Mouse (Mus musculus) forebrain, embryonic 14.5 days (tissue): Measurements from ENCODE around the gene Acad12. TPM values are rescaled to one million over a fixed set of nuclear protein-coding genes. Genes with fewer than 3 reads are reported as not detected.
"Not testable (repeated sequence)": the region's sequence is repeated elsewhere in the genome, so short reads cannot be mapped to it uniquely, and the experiment has no call there.

ENCODE experiments used
- ATAC-seq: fragments of 200-750 bp; cut with Nextera tagmentation; 2 replicates; pipeline ENCODE4 v1.8.0; 2017; ENCODE audit warnings: mild to moderate bottlenecking, moderate library complexity
- DNase-seq: peaks from one replicate; pipeline ENCODE4 v3.0.0-alpha.2; 2015; ENCODE audit warnings: low spot score
- H3K27ac ChIP-seq: fragments of 300-500 bp; sonication (generic); 2 replicates; pipeline ENCODE4 v1.5.1; 2014; ENCODE audit warnings: low read depth, mild to moderate bottlenecking, control low read depth, low read length, moderate library complexity
- H3K27me3 ChIP-seq: fragments of 300-500 bp; sonication (generic); replicated peaks from 2 replicates; pipeline ENCODE4 v1.6.1; 2014; ENCODE audit warnings: low read length, control low read depth, mixed read lengths; ENCODE audit not compliant: control insufficient read depth, insufficient read depth
- H3K36me3 ChIP-seq: fragments of 300-500 bp; sonication (generic); 2 replicates; pipeline ENCODE4 v1.6.1; 2014; ENCODE audit warnings: low read length, control low read depth; ENCODE audit not compliant: control insufficient read depth, insufficient read depth
- H3K4me1 ChIP-seq: fragments of 300-500 bp; sonication (generic); 2 replicates; pipeline ENCODE4 v1.6.1; 2014; ENCODE audit warnings: antibody characterized with exemption, low read length, control low read depth; ENCODE audit not compliant: control insufficient read depth, insufficient read depth
- H3K4me2 ChIP-seq: fragments of 300-500 bp; sonication (generic); 2 replicates; pipeline ENCODE4 v1.6.1; 2014; ENCODE audit warnings: mild to moderate bottlenecking, control low read depth, low read length
- H3K4me3 ChIP-seq: fragments of 300-500 bp; sonication (generic); 2 replicates; pipeline ENCODE4 v1.5.1; 2014; ENCODE audit warnings: low read depth, low read length, control low read depth
- H3K9ac ChIP-seq: fragments of 300-500 bp; sonication (generic); 2 replicates; pipeline ENCODE4 v1.6.1; 2014; ENCODE audit warnings: mild to moderate bottlenecking, low read length, control low read depth, moderate library complexity
- H3K9me3 ChIP-seq: fragments of 300-500 bp; sonication (generic); replicated peaks from 2 replicates; pipeline ENCODE4 v1.6.1; 2016; ENCODE audit warnings: low read length, control low read depth, mixed read lengths; ENCODE audit not compliant: control insufficient read depth
- WGBS: fragments of 180-500 bp; shearing (Covaris S2); extraction: QIAGEN DNeasy Blood & Tissue Kit; methylation state at CpG from one replicate; pipeline ENCODE4 v1.1.7; 2014; 5-methylcytosine and 5-hydroxymethylcytosine counted together
- polyA plus RNA-seq: library from polyadenylated mRNA; unstranded; fragments of >200 nt; fragmentation: Nextera tagmentation; extraction: Ambion mirVana; gene quantifications from 2 replicates; pipeline ENCODE4 v1.2.1, GENCODE M21; 2014

Acad12 gene
- polyA plus RNA-seq, 1 experiment from 2014 or later: 1.2 TPM

DNA sequence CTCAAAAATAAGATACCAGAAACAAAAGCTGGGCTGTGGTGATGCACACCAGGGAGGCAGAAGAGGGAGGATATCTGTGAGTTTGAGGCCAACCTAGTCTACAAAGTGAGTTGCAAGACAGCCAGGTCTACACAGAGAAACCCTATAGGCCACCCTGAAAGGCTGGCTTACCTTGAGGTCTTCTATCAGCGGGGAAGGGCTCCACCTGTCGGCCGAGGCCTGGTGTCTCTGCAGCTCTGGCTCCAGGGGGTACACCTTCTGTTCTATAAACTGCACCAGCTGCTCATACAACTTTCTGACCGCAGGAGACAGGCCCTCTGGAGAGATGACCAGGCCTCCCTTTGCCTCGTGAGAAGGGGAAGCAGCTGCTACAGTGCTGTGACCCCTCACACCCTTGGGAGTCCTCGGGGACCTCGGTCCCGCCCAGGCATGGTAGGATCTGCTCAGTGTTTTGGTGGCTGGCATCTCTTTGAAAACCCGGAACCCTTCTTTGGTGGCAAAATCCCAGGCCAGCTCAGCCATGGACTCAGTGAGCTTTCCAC is 12.4 kb upstream of the Acad12 start:
- H3K36me3 ChIP-seq, H3K27me3 ChIP-seq, H3K4me3 ChIP-seq, DNase-seq, H3K4me1 ChIP-seq, H3K9ac ChIP-seq, H3K27ac ChIP-seq, H3K9me3 ChIP-seq, ATAC-seq, H3K4me2 ChIP-seq: not testable (repeated sequence)
- 76% methylated on average over 9 of the region's 9 CpGs for WGBS

DNA sequence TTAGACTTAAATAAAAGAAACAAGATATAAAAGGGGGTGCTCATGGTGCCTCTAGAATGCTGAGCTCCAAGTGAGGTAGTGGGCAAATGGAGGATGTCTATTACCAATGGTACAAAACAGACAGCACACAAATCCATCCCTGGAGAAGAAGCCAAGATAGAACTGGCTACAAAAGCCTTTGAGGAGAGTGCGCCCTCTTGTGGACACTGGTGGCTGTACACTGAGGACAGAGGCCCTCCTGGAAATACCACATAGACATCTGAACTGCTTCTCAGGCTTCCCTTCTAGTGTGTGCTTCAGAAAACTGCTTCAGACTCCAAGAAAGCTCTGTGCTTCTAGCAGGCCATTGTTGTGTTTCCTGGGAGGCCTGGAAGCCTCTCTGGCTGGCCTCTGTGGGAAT is 9.1 kb upstream of the Acad12 start:
- Histone ChIP-seq H3K4me2 (no peak overlapping the region), H3K36me3 (no peaks in the 10 kb centered on the region), H3K27me3 (no peaks in the 10 kb centered on the region), H3K4me3 (no peak overlapping the region), H3K9ac (no peak overlapping the region), H3K27ac (no peak overlapping the region), H3K9me3 (no peaks in the 10 kb centered on the region), H3K4me1 (no peaks in the 10 kb centered on the region)
- no peak for ATAC-seq
- WGBS: 6% methylated on average over 1 of the region's 1 CpGs
- DNase-seq: peak; percentile 66

DNA sequence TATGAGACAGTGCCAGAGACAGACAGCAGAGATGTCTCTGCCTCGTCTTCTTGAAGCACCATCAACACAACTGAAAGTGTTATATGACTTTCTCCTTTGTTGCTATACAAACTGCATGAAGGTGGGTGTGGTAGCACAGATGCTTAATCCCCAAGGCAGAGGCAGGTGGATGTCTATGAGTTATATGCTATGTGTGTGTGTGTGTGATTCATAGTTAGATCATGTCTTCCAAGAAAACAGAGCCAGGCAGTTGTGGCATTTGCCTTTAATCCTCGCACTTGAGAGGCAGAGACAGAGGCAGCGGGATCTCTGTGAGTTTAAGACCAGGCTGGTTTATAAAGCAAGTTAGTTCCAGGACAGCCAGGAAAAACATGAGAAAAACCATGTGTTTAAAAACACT is 4.5 kb upstream of the Acad12 start:
- Histone ChIP-seq H3K4me3 (no peak overlapping the region), H3K4me2 (no peak overlapping the region), H3K9me3 (no peaks in the 10 kb centered on the region), H3K27me3 (no peaks in the 10 kb centered on the region), H3K4me1 (peaks cover 6% of the 10 kb centered on the region; the same call in 1 of the 2 replicates), H3K36me3 (no peaks in the 10 kb centered on the region), H3K9ac (no peak overlapping the region), H3K27ac (no peak overlapping the region)
- no peak for ATAC-seq
- DNase-seq: no peak
- 85% methylated on average over 3 of the region's 3 CpGs for WGBS

DNA sequence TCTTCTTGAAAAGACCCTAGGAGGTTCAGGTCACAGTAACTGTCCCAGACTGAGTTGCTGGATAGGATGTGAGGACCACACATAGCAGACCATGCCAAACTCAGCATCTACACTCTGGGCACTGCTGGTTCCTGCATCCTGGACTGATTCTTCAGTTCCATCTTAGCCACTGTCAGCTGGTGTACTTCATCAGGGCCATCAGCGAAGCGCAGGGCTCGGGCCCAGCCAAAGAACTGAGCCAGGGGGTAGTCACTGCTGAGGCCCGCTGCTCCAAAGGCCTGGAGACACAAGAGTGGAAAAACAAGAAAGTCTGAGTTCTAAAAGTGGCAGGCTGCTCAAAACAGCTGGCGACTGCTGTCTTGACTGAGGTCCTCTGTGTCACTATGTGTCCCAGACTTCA is 2.4 kb upstream of the Acad12 start:
- Histone ChIP-seq H3K4me3 (no peak overlapping the region), H3K9me3 (no peaks in the 10 kb centered on the region), H3K4me1 (peaks cover 6% of the 10 kb centered on the region; the same call in 1 of the 2 replicates), H3K9ac (no peak overlapping the region), H3K27ac (no peak overlapping the region), H3K4me2 (no peak overlapping the region), H3K36me3 (no peaks in the 10 kb centered on the region), H3K27me3 (no peaks in the 10 kb centered on the region)
- ATAC-seq (no peak), DNase-seq (no peak)
- 95% methylated on average over 5 of the region's 5 CpGs for WGBS

DNA sequence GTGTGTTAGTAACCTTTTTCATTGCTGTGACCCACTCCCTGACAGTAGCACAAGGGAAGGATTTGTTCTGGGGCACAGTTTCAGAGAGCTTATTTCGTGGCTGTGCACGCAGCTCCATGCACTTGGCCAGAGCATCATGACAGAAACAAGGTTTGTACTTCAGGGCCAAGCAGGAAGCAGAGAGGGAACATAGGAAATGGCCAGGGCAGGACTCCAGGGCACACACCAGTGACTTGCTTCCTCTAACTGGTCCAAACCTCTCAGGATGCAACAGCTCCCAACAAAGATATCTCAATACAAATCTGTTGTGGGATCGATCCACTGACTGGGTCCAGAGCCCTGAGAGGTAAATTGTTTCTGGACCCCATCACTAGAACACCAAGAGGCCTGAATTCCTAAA is 3.8 kb downstream of the Acad12 start:
- not testable (repeated sequence) for H3K36me3 ChIP-seq, H3K27me3 ChIP-seq, DNase-seq, H3K27ac ChIP-seq, H3K4me2 ChIP-seq, H3K9ac ChIP-seq, H3K4me1 ChIP-seq, H3K9me3 ChIP-seq, ATAC-seq, H3K4me3 ChIP-seq
- WGBS: 79% methylated on average over 3 of the region's 3 CpGs

DNA sequence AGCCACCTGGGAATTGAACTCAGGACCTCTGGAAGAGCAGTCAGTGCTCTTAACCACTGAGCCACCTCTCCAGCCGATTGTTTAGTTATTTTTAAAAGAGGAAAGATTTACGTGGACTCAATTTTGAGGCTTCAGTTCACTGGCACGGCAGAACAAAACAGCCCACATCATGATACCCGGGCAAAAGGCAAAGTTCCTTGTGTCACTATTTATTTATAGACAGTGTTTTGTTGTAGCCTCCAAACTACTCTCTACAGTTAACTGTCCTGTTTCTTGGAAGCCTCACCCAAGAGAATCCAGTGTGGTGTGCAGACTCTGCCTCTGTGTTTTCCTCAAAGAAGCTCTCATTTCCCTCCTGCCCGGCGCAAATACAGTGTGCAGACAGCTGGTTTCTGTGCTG is 6.7 kb downstream of the Acad12 start:
- no peak overlapping the region for H3K27ac ChIP-seq
- no peaks in the 10 kb centered on the region for H3K9me3 ChIP-seq
- no peaks in the 10 kb centered on the region for H3K27me3 ChIP-seq
- H3K4me3 ChIP-seq: no peak overlapping the region
- H3K4me2 ChIP-seq: no peak overlapping the region
- DNase-seq (no peak), ATAC-seq (no peak)
- 87% methylated on average over 6 of the region's 6 CpGs for WGBS
- no peak overlapping the region for H3K9ac ChIP-seq
- no peaks in the 10 kb centered on the region for H3K36me3 ChIP-seq
- no peaks in the 10 kb centered on the region for H3K4me1 ChIP-seq

DNA sequence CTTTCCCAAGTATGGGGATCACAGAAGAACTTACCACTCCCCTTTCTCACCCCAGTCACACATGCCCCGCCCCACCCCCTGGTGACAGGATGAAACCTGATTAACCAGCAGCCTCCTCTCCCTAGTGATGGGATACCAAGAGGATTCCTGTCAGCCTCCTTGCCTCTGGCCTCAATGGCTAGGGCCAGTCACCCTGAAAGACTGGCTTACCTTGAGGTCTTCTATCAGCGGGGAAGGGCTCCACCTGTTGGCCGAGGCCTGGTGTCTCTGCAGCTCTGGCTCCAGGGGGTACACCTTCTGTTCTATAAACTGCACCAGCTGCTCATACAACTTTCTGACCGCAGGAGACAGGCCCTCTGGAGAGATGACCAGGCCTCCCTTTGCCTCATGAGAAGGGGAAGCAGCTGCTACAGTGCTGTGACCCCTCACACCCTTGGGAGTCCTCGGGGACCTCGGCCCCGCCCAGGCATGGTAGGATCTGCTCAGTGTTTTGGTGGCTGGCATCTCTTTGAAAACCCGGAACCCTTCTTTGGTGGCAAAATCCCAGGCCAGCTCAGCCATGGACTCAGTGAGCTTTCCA is 9.1 kb downstream of the Acad12 start:
- WGBS: 52% methylated on average over 8 of the region's 8 CpGs
- not testable (repeated sequence) for H3K9ac ChIP-seq, H3K4me3 ChIP-seq, H3K4me1 ChIP-seq, H3K9me3 ChIP-seq, ATAC-seq, H3K27ac ChIP-seq, H3K36me3 ChIP-seq, H3K4me2 ChIP-seq, H3K27me3 ChIP-seq, DNase-seq

DNA sequence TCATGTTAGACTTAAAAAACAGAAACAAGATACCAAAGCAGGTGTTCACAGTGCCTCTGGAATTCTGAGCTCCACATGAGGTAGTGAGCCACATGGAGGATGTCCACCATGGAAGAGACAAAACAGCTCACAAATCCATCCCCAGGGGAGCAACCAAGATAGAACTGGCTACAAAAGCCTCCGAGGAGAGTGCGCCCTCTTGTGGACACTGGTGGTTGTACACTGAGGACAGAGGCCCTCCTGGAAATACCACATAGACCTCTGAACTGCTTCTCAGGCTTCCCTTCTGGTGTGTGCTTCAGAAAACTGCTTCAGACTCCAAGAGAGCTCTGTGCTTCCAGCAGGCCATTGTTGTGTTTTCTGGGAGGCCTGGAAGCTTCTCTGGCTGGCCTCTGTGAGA is 12.6 kb downstream of the Acad12 start:
- no peaks in the 10 kb centered on the region for H3K27me3 ChIP-seq
- H3K4me1 ChIP-seq: no peaks in the 10 kb centered on the region
- no peak overlapping the region for H3K4me3 ChIP-seq
- no peaks in the 10 kb centered on the region for H3K9me3 ChIP-seq
- DNase-seq: peak; percentile 65
- no peak overlapping the region for H3K27ac ChIP-seq
- WGBS: 0% methylated on average over 2 of the region's 2 CpGs
- no peak overlapping the region for H3K4me2 ChIP-seq
- no peak overlapping the region for H3K9ac ChIP-seq
- ATAC-seq: no peak
- no peaks in the 10 kb centered on the region for H3K36me3 ChIP-seq

DNA sequence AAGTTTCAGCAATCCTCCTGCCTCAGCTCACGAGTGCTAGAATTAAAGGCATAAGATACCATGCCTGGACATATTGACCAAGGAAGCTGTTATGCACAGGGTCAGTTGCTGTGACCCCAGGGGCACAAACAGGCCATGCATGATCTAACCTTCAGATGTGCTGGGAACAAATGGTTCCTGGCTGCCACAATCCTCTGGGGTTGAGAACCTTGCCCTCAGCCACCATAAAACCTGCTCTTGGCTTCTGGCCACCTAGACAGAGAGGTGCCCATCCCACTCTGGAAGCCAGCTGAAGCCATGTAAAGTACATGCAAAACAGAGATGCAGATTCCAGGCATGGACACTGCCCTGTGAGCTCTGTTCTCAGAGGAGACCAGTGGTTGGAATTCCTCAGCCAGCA is 14.9 kb downstream of the Acad12 start:
- not testable (repeated sequence) for H3K9ac ChIP-seq, H3K4me3 ChIP-seq, ATAC-seq, DNase-seq, H3K36me3 ChIP-seq, H3K4me1 ChIP-seq, H3K27ac ChIP-seq, H3K27me3 ChIP-seq, H3K4me2 ChIP-seq, H3K9me3 ChIP-seq
- 69% methylated on average over 1 of the region's 1 CpGs for WGBS
